Mouse (Mus musculus): ENCODE data around the gene Zfp85. TPM values are rescaled to one million over a fixed set of nuclear protein-coding genes. Genes with fewer than 3 reads are reported as not detected.
"Not testable (repeated sequence)": the region's sequence is repeated elsewhere in the genome, so short reads cannot be mapped to it uniquely, and the experiment has no call there.

Zfp85 gene
- total and polyA plus RNA-seq, 2 experiments from 2014 or later, result 2.9 to 4.4 TPM

GRCm38 (mm10) chr13:67763031-67763768, 8.2 kb upstream of the Zfp85 start:
- H3K9me3 ChIP-seq (ENCODE audit: low read length), result no peaks in the 10 kb centered on the region
- H3K9ac ChIP-seq (replicated peaks; ENCODE audit: low read length), result no peak overlapping the region
- no peak overlapping the region for H3K4me2 ChIP-seq (ENCODE audit: low read depth, low read length)
- no peak for DNase-seq (ENCODE audit: low spot score)
- no peak overlapping the region for H3K4me3 ChIP-seq (ENCODE audit: low read length)
- no peaks in the 10 kb centered on the region for H3K27me3 ChIP-seq (ENCODE audit: insufficient read depth, low read length)
- H3K36me3 ChIP-seq (ENCODE audit: insufficient read depth, low read length), result no peaks in the 10 kb centered on the region
- H3K4me1 ChIP-seq (ENCODE audit: insufficient read depth, low read length), result no peaks in the 10 kb centered on the region
- H3K27ac ChIP-seq, result no peak overlapping the region
- no peak for ATAC-seq
- WGBS, result 80% methylated on average over 2 of the region's 2 CpGs
- TF ChIP-seq CTCF (IDR thresholded peaks at IDR 0.05; ENCODE audit: low read depth), result no peak

- WGBS, result 82% methylated on average over 1 of the region's 1 CpGs
- Histone ChIP-seq H3K27ac (no peak overlapping the region), H3K27me3 (ENCODE audit: insufficient read depth, low read length) (no peaks in the 10 kb centered on the region), H3K4me1 (ENCODE audit: insufficient read depth, low read length) (0 out of 2 replicates have a peak, but pooled peaks cover 4% of the 10 kb centered on the region), H3K4me3 (ENCODE audit: low read length) (no peak overlapping the region), H3K4me2 (ENCODE audit: low read depth, low read length) (no peak overlapping the region), H3K9me3 (ENCODE audit: low read length) (no peaks in the 10 kb centered on the region), H3K36me3 (ENCODE audit: insufficient read depth, low read length) (no peaks in the 10 kb centered on the region), H3K9ac (replicated peaks; ENCODE audit: low read length) (no peak overlapping the region)
- DNase-seq (ENCODE audit: low spot score), result no peak
- TF ChIP-seq CTCF (IDR thresholded peaks at IDR 0.05; ENCODE audit: low read depth), result no peak
- no peak for ATAC-seq
These were observed 4.9 kb upstream of the Zfp85 start for GRCm38 (mm10) chr13:67759966-67760365.

- H3K9me3 ChIP-seq (ENCODE audit: low read length), result no peaks in the 10 kb centered on the region
- H3K4me3 ChIP-seq (ENCODE audit: low read length), result no peak overlapping the region
- H3K27me3 ChIP-seq (ENCODE audit: insufficient read depth, low read length), result no peaks in the 10 kb centered on the region
- DNase-seq (ENCODE audit: low spot score) (no peak), ATAC-seq (no peak)
- 82% methylated on average over 6 of the region's 6 CpGs for WGBS
- TF ChIP-seq CTCF (IDR thresholded peaks at IDR 0.05; ENCODE audit: low read depth), result no peak
- H3K27ac ChIP-seq, result no peak overlapping the region
- no peaks in the 10 kb centered on the region for H3K36me3 ChIP-seq (ENCODE audit: insufficient read depth, low read length)
- peaks cover 8% of the 10 kb centered on the region; the same call in 1 of the 2 replicates for H3K4me1 ChIP-seq (ENCODE audit: insufficient read depth, low read length)
- peak overlapping the region; percentile 64; the same call in 1 of the 2 replicates for H3K4me2 ChIP-seq (ENCODE audit: low read depth, low read length)
- no peak overlapping the region for H3K9ac ChIP-seq (replicated peaks; ENCODE audit: low read length)
These were observed 733 bp upstream of the Zfp85 start for GRCm38 (mm10) chr13:67755761-67756160.

GRCm38 (mm10) chr13:67743896-67744295, 11.1 kb downstream of the Zfp85 start:
- TF ChIP-seq CTCF (IDR thresholded peaks at IDR 0.05; ENCODE audit: low read depth), result no peak
- no peak overlapping the region for H3K27ac ChIP-seq
- no peak overlapping the region for H3K4me3 ChIP-seq (ENCODE audit: low read length)
- DNase-seq (ENCODE audit: low spot score) (no peak), ATAC-seq (no peak)
- WGBS, result 93% methylated on average over 9 of the region's 9 CpGs
- H3K9ac ChIP-seq (replicated peaks; ENCODE audit: low read length), result no peak overlapping the region
- H3K4me2 ChIP-seq (ENCODE audit: low read depth, low read length), result no peak overlapping the region
- H3K4me1 ChIP-seq (ENCODE audit: insufficient read depth, low read length), result no peaks in the 10 kb centered on the region
- H3K27me3 ChIP-seq (ENCODE audit: insufficient read depth, low read length), result no peaks in the 10 kb centered on the region
- H3K36me3 ChIP-seq (ENCODE audit: insufficient read depth, low read length), result peaks cover 8% of the 10 kb centered on the region
- no peaks in the 10 kb centered on the region for H3K9me3 ChIP-seq (ENCODE audit: low read length)

- H3K4me1 ChIP-seq (ENCODE audit: insufficient read depth, low read length), result no peaks in the 10 kb centered on the region
- ATAC-seq, result no peak
- H3K27ac ChIP-seq, result no peak overlapping the region
- no peak overlapping the region for H3K4me3 ChIP-seq (ENCODE audit: low read length)
- no peaks in the 10 kb centered on the region for H3K27me3 ChIP-seq (ENCODE audit: insufficient read depth, low read length)
- H3K36me3 ChIP-seq (ENCODE audit: insufficient read depth, low read length), result peaks cover 1% of the 10 kb centered on the region; the same call in 1 of the 2 replicates
- no peak overlapping the region for H3K4me2 ChIP-seq (ENCODE audit: low read depth, low read length)
- DNase-seq (ENCODE audit: low spot score), result no peak
- WGBS, result 94% methylated on average over 3 of the region's 3 CpGs
- TF ChIP-seq CTCF (IDR thresholded peaks at IDR 0.05; ENCODE audit: low read depth), result no peak
- no peak overlapping the region for H3K9ac ChIP-seq (replicated peaks; ENCODE audit: low read length)
- H3K9me3 ChIP-seq (ENCODE audit: low read length), result no peaks in the 10 kb centered on the region
These were observed 12.1 kb downstream of the Zfp85 start for GRCm38 (mm10) chr13:67742941-67743340.

GRCm38 (mm10) chr13:67734391-67734790, 20.6 kb downstream of the Zfp85 start:
- H3K36me3 ChIP-seq (ENCODE audit: insufficient read depth, low read length); H3K27ac ChIP-seq; H3K9me3 ChIP-seq (ENCODE audit: low read length); ATAC-seq; DNase-seq (ENCODE audit: low spot score); H3K4me3 ChIP-seq (ENCODE audit: low read length); H3K27me3 ChIP-seq (ENCODE audit: insufficient read depth, low read length); H3K4me1 ChIP-seq (ENCODE audit: insufficient read depth, low read length); H3K9ac ChIP-seq (replicated peaks; ENCODE audit: low read length); H3K4me2 ChIP-seq (ENCODE audit: low read depth, low read length): not testable (repeated sequence)
- WGBS, result 96% methylated on average over 9 of the region's 9 CpGs

- Histone ChIP-seq H3K4me2 (ENCODE audit: low read depth, low read length) (peak overlapping the region; percentile 68), H3K4me3 (ENCODE audit: low read length) (peak overlapping the region; percentile 61), H3K9ac (replicated peaks; ENCODE audit: low read length) (peak overlapping the region; percentile 61; the same call in 1 of the 2 replicates)
- DNase-seq (ENCODE audit: low spot score) (peak; percentile 25), ATAC-seq (peak; percentile 39; the same call in 1 of the 2 replicates)
- not testable (repeated sequence) for H3K27ac ChIP-seq; H3K4me1 ChIP-seq (ENCODE audit: insufficient read depth, low read length); H3K9me3 ChIP-seq (ENCODE audit: low read length); H3K27me3 ChIP-seq (ENCODE audit: insufficient read depth, low read length); H3K36me3 ChIP-seq (ENCODE audit: insufficient read depth, low read length)
- peak; percentile 46 for TF ChIP-seq CTCF (IDR thresholded peaks at IDR 0.05; ENCODE audit: low read depth)
- 48% methylated on average over 4 of the region's 4 CpGs for WGBS
These were observed 25.6 kb downstream of the Zfp85 start for GRCm38 (mm10) chr13:67729441-67729840.

All from hindbrain, postnatal 0 days (tissue).